Mouse (Mus musculus) adrenal gland (tissue): ENCODE data around the gene Slc1a1.

ENCODE experiments used
- intact Hi-C: fragments of 180-260 bp; cut with DNase I; formaldehyde crosslinking; loops from one replicate; pipeline ENCODE4 v1.15.1; 2025

Gene Slc1a1

DNA sequence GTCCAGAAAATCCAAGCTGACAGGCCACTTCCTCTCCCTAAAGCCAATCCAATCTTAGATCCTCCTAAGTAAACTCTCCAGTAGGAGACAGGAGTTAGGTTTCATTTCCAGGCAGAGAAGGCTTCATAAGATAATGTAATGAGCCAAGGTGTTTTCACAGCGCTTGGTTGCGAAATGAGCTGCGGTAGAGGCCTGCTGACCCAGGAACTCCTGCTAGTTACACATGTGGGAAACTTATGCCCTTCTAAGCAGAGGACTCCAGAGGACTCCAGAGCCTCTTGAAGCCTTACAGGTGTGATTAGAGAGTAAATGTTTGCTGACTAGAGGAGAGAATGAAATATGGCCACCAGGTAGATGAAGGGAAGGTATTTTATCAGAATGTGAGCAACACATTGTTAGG, 15.7 kb downstream of the Slc1a1 start:
- intact Hi-C loops = loop anchor here (1.0 kb wide), 1 partner anchor 15 kb away; the partner anchor contains the start of gene Slc1a1

DNA sequence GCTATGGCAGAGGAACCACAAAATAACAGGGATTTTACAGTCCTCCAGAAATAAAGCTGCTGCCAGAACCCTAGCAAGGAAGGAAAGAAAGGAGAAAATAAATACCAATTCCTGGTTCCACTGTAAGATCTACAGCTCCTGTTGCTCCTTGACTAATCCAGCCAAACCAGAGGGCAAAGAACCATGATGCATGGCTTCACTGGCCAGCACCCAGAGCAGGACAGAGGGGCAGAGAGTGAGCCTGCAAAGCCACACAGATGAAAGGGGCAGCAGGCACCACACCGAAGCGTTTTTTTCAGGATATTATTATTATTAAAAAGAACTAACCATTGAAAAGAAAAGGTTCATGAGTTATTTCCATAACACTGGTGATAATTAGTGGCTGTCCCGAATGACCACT, 17.2 kb downstream of the Slc1a1 start:
- intact Hi-C loops = no loop called here

- intact Hi-C loops = no loop called here
Observed at GRCm38 (mm10) chr19:28854831-28855230, 20.0 kb downstream of the Slc1a1 start.

GRCm38 (mm10) chr19:28860246-28860645, 25.4 kb downstream of the Slc1a1 start:
- intact Hi-C loops = no loop called here

DNA sequence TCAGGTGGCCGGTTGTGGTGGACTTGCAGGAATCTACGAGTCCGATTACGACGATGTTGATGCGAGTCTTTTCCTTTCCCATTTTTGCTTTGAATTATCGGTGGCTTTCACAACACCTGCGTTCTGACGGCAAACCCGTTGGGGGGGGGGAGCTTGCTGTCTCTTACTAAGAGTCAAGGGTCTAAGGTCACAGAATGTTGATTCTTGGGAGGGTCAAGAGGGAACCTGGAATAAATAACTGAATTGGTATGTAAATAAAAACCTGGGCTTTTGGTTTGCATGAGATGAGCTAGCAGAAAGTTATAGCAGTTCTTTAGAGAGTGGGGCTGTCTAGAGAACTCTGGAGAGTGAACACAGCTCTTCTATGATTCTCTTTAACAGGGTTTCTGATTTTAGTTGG, 28.8 kb downstream of the Slc1a1 start:
- intact Hi-C loops = no loop called here

- intact Hi-C loops = no loop called here
Observed at GRCm38 (mm10) chr19:28864981-28865380, 30.1 kb downstream of the Slc1a1 start.

DNA sequence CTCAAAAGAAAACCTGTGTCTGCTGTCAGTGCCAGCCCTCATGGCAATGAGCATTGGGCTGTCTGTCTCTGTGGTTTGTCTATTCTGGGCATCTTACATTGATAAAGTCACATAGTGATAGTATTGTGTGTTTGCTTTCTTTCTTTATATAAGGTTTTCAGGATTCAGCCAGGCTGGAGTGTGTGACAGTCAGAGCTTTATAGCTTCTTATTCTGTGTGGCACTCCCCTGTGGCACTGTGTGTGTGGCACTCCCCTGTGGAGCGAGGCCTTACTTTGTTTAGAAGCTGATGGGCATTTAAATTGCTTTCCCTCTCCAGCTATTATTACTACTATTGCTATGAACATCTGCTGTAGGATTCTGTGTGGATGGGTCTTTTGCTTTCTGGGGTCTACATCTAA, 30.7 kb downstream of the Slc1a1 start:
- intact Hi-C loops = no loop called here

- intact Hi-C loops = no loop called here
Observed at GRCm38 (mm10) chr19:28869251-28869855, 34.5 kb downstream of the Slc1a1 start.

- intact Hi-C loops = no loop called here
Observed at GRCm38 (mm10) chr19:28870351-28870750, 35.5 kb downstream of the Slc1a1 start.

GRCm38 (mm10) chr19:28879476-28879875, 44.6 kb downstream of the Slc1a1 start:
- intact Hi-C loops = no loop called here

DNA sequence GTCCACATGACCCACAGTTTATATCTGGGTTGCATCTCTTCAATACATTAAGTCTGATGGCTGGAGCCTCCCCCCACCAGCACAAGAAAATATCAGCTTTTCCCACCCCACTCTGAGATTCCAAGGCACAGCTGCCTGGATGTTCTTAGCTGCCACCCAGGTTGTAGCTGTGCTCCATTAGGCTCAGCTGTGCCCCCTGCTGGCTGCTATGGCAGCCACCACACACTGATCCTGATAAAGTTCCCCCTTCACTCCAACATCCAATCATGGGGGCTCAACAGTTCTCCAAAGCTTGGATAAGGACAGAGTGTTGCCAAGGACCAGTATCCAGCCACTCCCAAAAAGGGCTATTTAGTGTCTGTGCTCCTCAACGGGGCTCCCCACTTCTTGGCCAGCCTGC, 48.3 kb downstream of the Slc1a1 start:
- intact Hi-C loops = loop anchor here (5.0 kb wide), 1 partner anchor 106 kb away; no protein-coding TSS in a partner anchor

DNA sequence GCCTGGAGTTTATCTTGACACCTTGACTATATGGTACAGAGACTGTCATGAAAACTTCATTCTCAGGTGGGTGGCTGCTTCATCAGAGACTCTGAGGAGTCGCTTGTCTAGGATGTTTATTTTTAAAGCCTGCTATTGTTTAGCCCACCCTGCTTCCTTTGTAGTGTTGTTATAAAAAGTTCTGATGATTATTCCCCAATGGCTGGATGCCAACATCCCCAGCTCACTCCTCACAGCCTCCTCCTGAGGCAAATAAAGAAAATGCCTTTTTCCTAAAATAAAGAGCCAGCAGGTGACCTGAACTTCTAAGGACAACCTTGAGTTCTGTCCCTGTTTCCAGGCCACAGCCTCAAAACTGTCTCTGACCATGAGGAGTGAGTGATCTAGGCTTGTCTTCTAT, 53.6 kb downstream of the Slc1a1 start:
- intact Hi-C loops = no loop called here

- intact Hi-C loops = no loop called here
Observed at GRCm38 (mm10) chr19:28889251-28889650, 54.4 kb downstream of the Slc1a1 start.

DNA sequence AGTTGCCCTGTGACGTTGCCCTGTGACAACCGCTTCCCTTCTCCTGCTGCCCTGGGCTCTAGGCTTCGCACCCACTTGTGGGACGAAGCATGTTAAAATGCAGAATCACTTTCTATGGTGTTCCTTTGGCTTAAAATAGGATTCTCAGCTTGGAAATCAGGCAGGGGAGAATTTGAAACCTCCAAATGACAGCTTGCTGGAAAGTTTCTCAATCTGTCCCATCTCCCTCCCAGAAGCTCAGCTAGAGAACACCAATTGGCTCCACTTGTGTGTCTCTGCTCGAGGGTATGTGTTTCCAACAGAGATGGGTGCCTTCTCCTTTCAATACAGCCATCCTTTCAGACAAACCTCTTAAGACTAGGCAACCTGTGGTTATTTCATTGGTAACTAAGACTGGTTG, 56.4 kb downstream of the Slc1a1 start:
- intact Hi-C loops = no loop called here

DNA sequence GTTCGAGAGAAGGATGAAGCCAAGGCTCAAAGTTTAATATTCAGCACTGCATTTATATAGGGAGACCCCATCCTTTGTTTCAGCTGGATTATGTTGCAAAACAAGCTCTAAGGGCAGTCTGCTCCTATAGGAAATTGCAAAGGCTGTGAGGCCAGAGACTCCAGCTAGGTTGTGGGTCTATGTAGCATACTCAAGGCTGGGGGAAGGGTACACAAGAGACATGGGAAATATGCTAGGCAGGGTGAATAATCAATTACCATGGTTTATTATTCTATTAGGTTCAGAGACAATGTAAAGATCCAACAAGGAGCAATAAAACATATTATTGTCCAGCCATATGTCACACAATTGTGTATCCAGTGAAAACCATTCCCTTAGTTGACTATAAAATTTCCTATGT, 57.0 kb downstream of the Slc1a1 start:
- intact Hi-C loops = no loop called here

GRCm38 (mm10) chr19:28896639-28897038, 61.8 kb downstream of the Slc1a1 start:
- intact Hi-C loops = no loop called here

- intact Hi-C loops = no loop called here
Observed at GRCm38 (mm10) chr19:28897497-28897896, 62.6 kb downstream of the Slc1a1 start.

- intact Hi-C loops = no loop called here
Observed at GRCm38 (mm10) chr19:28900771-28901170, 65.9 kb downstream of the Slc1a1 start.

GRCm38 (mm10) chr19:28902111-28902510, 67.3 kb downstream of the Slc1a1 start:
- intact Hi-C loops = no loop called here

DNA sequence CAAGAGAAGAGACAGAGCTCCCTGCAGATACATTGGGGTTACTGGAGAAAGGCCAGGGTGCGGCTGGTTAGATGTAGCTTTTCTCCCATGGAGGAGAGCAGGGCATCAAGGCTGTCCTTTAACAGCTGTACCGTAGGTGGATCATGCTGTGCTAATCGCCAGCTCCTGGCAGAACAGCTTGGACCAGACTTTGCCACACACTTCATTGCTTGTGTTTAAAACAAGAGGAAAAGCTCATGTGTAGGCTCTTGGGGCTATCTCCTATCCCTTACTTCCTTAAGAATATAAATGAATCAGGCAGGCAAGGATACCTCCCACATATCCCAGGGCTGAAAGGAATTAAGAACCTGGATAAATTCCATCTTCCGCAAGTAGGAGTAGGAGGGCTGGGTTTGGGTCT, 68.0 kb downstream of the Slc1a1 start:
- intact Hi-C loops = no loop called here

- intact Hi-C loops = no loop called here
Observed at GRCm38 (mm10) chr19:28903536-28904119, 68.8 kb downstream of the Slc1a1 start.

DNA sequence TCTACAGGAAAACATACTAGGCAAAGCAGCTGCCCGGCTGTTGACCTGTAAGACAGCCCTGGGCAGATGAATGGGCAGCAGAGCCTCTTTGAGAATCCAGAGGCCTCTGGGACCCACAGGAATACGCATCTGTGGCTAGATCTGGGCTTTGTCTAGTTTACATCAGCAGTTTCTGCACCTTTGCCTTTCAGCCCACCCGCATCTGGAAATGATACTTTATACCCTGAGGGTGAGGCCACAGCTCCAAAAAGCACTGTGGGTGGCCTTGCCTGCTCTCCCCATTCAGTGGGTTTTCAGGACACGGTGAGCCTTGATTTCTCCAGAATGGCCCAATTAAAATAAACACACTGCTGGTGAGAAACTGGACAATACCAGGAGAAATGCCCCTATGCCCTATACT, 73.3 kb downstream of the Slc1a1 start:
- intact Hi-C loops = no loop called here

DNA sequence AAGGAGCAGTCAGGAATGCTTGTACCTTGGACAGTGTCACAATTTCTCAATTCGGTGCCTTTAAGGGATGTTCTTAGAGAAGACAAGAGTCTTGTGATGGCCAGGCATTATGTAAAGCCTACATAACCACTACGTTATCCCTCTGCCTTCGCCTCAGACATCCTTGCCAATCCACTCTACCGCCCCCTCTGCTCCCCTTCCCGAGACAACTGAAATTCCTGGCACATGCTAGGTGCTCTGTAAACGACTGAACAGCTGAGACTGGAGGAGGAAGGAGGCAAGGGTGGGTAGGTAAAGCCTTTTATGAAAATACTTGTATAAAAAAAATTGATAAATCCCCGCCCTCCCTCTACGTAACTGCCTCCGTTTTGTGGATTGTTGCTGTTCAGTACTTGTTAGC, 73.8 kb downstream of the Slc1a1 start:
- intact Hi-C loops = no loop called here
